Mouse (Mus musculus): Measurements from ENCODE around the gene Calhm3. TPM values are rescaled to one million over a fixed set of nuclear protein-coding genes. Genes with fewer than 3 reads are reported as not detected.

Gene Calhm3
- not detected in 2 replicates for polyA plus RNA-seq (2015; fragmentation: Nextera tagmentation; extraction: Ambion mirVana)

GRCm38 (mm10) chr19:47157664-47158063 is at the start of gene Calhm3:
Gene Calhm3, minus strand, starts transcription at chr19:47157764.
- no peaks in the 10 kb centered on the region for H3K36me3 ChIP-seq (ENCODE audit: control insufficient read depth, insufficient read depth, low read length)
- no peak for TF ChIP-seq EP300 (optimal IDR thresholded peaks at IDR 0.05)
- no peak for TF ChIP-seq CTCF (IDR thresholded peaks at IDR 0.05; ENCODE audit: low read depth)
- H3K9me3 ChIP-seq (ENCODE audit: control insufficient read depth, low read length): no peaks in the 10 kb centered on the region
- no peak within 1 kb of the TSS for H3K27ac ChIP-seq (replicated peaks)
- DNase-seq (ENCODE audit: low spot score): no peak
- H3K9ac ChIP-seq (ENCODE audit: low read length): no peak within 1 kb of the TSS
- WGBS: 74% methylated on average over 11 of the region's 11 CpGs
- ATAC-seq (ENCODE audit: low FRiP score, low TSS enrichment): no peak
- no peaks in the 10 kb centered on the region for H3K4me1 ChIP-seq (replicated peaks; ENCODE audit: control insufficient read depth, insufficient read depth)
- H3K4me2 ChIP-seq (replicated peaks; ENCODE audit: low read depth): no peak within 1 kb of the TSS
- H3K27me3 ChIP-seq (ENCODE audit: control insufficient read depth, insufficient read depth, low read length): no peaks in the 10 kb centered on the region
- no peak within 1 kb of the TSS for H3K4me3 ChIP-seq (ENCODE audit: low read depth, low read length)

- no peak for DNase-seq (ENCODE audit: low spot score)
- WGBS: 64% methylated on average over 1 of the region's 1 CpGs
Observed at GRCm38 (mm10) chr19:47206126-47206525, 48.6 kb upstream of the Calhm3 start.

GRCm38 (mm10) chr19:47204653-47205052 is 47.1 kb upstream of the Calhm3 start:
- no peaks in the 10 kb centered on the region for H3K9me3 ChIP-seq (ENCODE audit: control insufficient read depth, low read length)
- no peak for ATAC-seq (ENCODE audit: low FRiP score, low TSS enrichment)
- 89% methylated on average over 6 of the region's 6 CpGs for WGBS

More at GRCm38 (mm10) chr19:47206126-47206525, 48.6 kb upstream of the Calhm3 start:
- Histone ChIP-seq H3K4me1 (replicated peaks; ENCODE audit: control insufficient read depth, insufficient read depth) (0 out of 2 replicates have a peak, but pooled peaks cover 2% of the 10 kb centered on the region), H3K27me3 (ENCODE audit: control insufficient read depth, insufficient read depth, low read length) (no peaks in the 10 kb centered on the region), H3K9me3 (ENCODE audit: control insufficient read depth, low read length) (no peaks in the 10 kb centered on the region), H3K27ac (replicated peaks) (no peak overlapping the region), H3K36me3 (ENCODE audit: control insufficient read depth, insufficient read depth, low read length) (no peaks in the 10 kb centered on the region), H3K4me3 (ENCODE audit: low read depth, low read length) (no peak overlapping the region), H3K9ac (ENCODE audit: low read length) (no peak overlapping the region), H3K4me2 (replicated peaks; ENCODE audit: low read depth) (no peak overlapping the region)
- no peak for TF ChIP-seq EP300 (optimal IDR thresholded peaks at IDR 0.05)
- no peak for TF ChIP-seq CTCF (IDR thresholded peaks at IDR 0.05; ENCODE audit: low read depth)
- ATAC-seq (ENCODE audit: low FRiP score, low TSS enrichment): no peak

GRCm38 (mm10) chr19:47203042-47203441 is 45.5 kb upstream of the Calhm3 start:
- H3K27me3 ChIP-seq (ENCODE audit: control insufficient read depth, insufficient read depth, low read length): no peaks in the 10 kb centered on the region
- H3K27ac ChIP-seq (replicated peaks): peak overlapping the region; percentile 84; the same call in 1 of the 2 replicates
- no peak for DNase-seq (ENCODE audit: low spot score)
- H3K4me1 ChIP-seq (replicated peaks; ENCODE audit: control insufficient read depth, insufficient read depth): 0 out of 2 replicates have a peak, but pooled peaks cover 2% of the 10 kb centered on the region
- H3K9ac ChIP-seq (ENCODE audit: low read length): no peak overlapping the region
- TF ChIP-seq EP300 (optimal IDR thresholded peaks at IDR 0.05) (no peak), CTCF (IDR thresholded peaks at IDR 0.05; ENCODE audit: low read depth) (no peak)
- no peaks in the 10 kb centered on the region for H3K36me3 ChIP-seq (ENCODE audit: control insufficient read depth, insufficient read depth, low read length)
- no peak for ATAC-seq (ENCODE audit: low FRiP score, low TSS enrichment)
- 79% methylated on average over 6 of the region's 6 CpGs for WGBS
- no peak overlapping the region for H3K4me2 ChIP-seq (replicated peaks; ENCODE audit: low read depth)
- no peak overlapping the region for H3K4me3 ChIP-seq (ENCODE audit: low read depth, low read length)
- H3K9me3 ChIP-seq (ENCODE audit: control insufficient read depth, low read length): no peaks in the 10 kb centered on the region

More at GRCm38 (mm10) chr19:47204653-47205052, 47.1 kb upstream of the Calhm3 start:
- no peak overlapping the region for H3K4me2 ChIP-seq (replicated peaks; ENCODE audit: low read depth)
- no peak overlapping the region for H3K4me3 ChIP-seq (ENCODE audit: low read depth, low read length)
- H3K27ac ChIP-seq (replicated peaks): no peak overlapping the region
- DNase-seq (ENCODE audit: low spot score): no peak
- H3K9ac ChIP-seq (ENCODE audit: low read length): no peak overlapping the region
- TF ChIP-seq CTCF (IDR thresholded peaks at IDR 0.05; ENCODE audit: low read depth): no peak
- no peak for TF ChIP-seq EP300 (optimal IDR thresholded peaks at IDR 0.05)
- H3K27me3 ChIP-seq (ENCODE audit: control insufficient read depth, insufficient read depth, low read length): no peaks in the 10 kb centered on the region
- H3K36me3 ChIP-seq (ENCODE audit: control insufficient read depth, insufficient read depth, low read length): no peaks in the 10 kb centered on the region
- H3K4me1 ChIP-seq (replicated peaks; ENCODE audit: control insufficient read depth, insufficient read depth): 0 out of 2 replicates have a peak, but pooled peaks cover 2% of the 10 kb centered on the region

GRCm38 (mm10) chr19:47202429-47202828 is 44.9 kb upstream of the Calhm3 start:
- Histone ChIP-seq H3K27ac (replicated peaks) (peak overlapping the region; percentile 84), H3K36me3 (ENCODE audit: control insufficient read depth, insufficient read depth, low read length) (no peaks in the 10 kb centered on the region), H3K27me3 (ENCODE audit: control insufficient read depth, insufficient read depth, low read length) (no peaks in the 10 kb centered on the region), H3K4me2 (replicated peaks; ENCODE audit: low read depth) (no peak overlapping the region), H3K4me1 (replicated peaks; ENCODE audit: control insufficient read depth, insufficient read depth) (0 out of 2 replicates have a peak, but pooled peaks cover 2% of the 10 kb centered on the region), H3K9me3 (ENCODE audit: control insufficient read depth, low read length) (no peaks in the 10 kb centered on the region), H3K9ac (ENCODE audit: low read length) (no peak overlapping the region), H3K4me3 (ENCODE audit: low read depth, low read length) (no peak overlapping the region)
- TF ChIP-seq EP300 (optimal IDR thresholded peaks at IDR 0.05) (no peak), CTCF (IDR thresholded peaks at IDR 0.05; ENCODE audit: low read depth) (no peak)
- 64% methylated on average over 6 of the region's 6 CpGs for WGBS
- DNase-seq (ENCODE audit: low spot score): no peak
- peak; percentile 41; the same call in 1 of the 2 replicates for ATAC-seq (ENCODE audit: low FRiP score, low TSS enrichment)

- Histone ChIP-seq H3K9me3 (ENCODE audit: control insufficient read depth, low read length) (no peaks in the 10 kb centered on the region), H3K36me3 (ENCODE audit: control insufficient read depth, insufficient read depth, low read length) (no peaks in the 10 kb centered on the region), H3K27me3 (ENCODE audit: control insufficient read depth, insufficient read depth, low read length) (no peaks in the 10 kb centered on the region), H3K4me1 (replicated peaks; ENCODE audit: control insufficient read depth, insufficient read depth) (0 out of 2 replicates have a peak, but pooled peaks cover 2% of the 10 kb centered on the region), H3K4me2 (replicated peaks; ENCODE audit: low read depth) (peak overlapping the region; percentile 25; the same call in 1 of the 2 replicates), H3K27ac (replicated peaks) (peak overlapping the region; percentile 84), H3K4me3 (ENCODE audit: low read depth, low read length) (no peak overlapping the region), H3K9ac (ENCODE audit: low read length) (no peak overlapping the region)
- no peak for TF ChIP-seq EP300 (optimal IDR thresholded peaks at IDR 0.05)
- TF ChIP-seq CTCF (IDR thresholded peaks at IDR 0.05; ENCODE audit: low read depth): no peak
- ATAC-seq (ENCODE audit: low FRiP score, low TSS enrichment): peak; percentile 57; the same call in 1 of the 2 replicates
- 33% methylated on average over 12 of the region's 12 CpGs for WGBS
- peak; percentile 23 for DNase-seq (ENCODE audit: low spot score)
Observed at GRCm38 (mm10) chr19:47201972-47202371, 44.4 kb upstream of the Calhm3 start.
